Mouse (Mus musculus): Measurements from ENCODE around the gene Nagk.
"Not testable (repeated sequence)": the region's sequence is repeated elsewhere in the genome, so short reads cannot be mapped to it uniquely, and the experiment has no call there.

Gene Nagk

DNA sequence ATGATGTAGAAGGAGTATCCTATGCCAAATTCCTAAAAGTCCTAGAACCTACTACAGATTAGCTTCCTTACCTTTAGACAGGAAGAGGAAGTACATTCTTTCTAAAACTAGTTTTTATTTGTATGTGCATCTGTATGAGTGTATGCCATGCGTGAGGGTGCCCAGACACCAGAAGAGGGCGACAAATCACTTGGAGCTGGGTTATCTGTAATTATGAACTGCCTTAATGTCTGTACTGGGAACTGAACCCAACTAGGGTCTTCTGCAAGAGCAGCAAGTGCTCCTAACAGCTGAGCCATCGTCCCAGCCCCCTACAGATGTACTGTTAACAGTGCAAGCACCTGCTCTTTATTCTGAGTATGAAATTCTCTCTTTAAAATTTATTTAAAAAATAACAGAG lies 21.0 kb downstream of the Nagk start:
- DNase-seq (ENCODE audit: low read depth, low spot score): no peak

DNA sequence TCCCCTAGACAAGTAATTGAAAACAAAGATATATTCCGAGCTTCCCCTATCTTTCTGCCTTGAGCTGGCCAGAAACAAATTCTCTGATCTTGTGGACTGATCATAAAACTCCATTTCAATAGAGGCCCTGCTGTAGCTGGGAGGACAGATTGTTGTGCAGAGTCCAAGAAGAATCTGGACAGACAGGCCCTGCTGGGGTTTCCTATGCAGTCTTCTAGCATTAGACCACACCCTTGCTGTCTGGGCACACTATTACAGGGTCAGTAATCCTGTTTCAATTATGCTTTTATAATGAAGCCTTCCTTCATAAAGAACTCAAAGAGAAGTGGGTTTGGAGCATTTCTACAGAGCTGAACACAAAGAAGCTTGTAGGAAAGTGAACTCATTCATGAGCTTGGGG lies 24.2 kb downstream of the Nagk start:
- no peak for DNase-seq (ENCODE audit: low read depth, low spot score)

DNA sequence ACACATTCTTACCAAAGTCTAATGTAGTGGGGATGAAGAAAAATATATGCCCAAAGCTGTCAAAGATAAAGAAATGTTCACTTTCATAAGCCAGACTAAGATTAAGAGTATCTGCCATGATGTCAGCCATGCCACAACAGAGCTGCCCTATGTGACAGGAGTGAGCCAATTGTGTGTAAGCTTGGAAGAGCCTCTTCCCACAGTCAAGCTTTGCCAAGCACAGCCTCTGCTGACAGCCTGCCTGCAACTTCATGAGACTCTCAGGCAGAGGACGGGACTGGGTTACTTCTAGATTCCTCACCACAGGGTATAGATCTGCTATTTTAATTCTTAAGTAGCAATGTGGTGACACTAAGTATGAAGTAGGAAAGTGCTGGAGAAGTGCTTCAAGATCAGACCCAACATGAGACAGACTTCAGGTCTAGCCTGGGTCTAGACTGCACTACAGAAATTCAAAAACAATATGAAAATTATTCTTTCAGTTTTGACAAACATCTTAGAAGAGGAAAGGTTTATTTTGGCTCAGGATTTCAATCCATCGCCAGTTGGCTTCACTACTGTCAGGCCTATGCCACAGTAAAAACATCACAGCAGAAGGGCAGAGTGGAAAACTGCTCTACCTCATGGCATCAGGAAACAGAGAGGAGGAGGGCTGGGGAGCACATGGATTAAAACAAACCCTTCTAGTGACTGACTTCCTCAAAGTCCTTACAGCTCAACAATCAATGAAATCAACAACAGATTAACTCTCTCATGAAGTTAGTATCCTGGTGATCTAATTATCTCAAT lies 26.1 kb downstream of the Nagk start:
- DNase-seq (ENCODE audit: low read depth, low spot score): no peak

DNA sequence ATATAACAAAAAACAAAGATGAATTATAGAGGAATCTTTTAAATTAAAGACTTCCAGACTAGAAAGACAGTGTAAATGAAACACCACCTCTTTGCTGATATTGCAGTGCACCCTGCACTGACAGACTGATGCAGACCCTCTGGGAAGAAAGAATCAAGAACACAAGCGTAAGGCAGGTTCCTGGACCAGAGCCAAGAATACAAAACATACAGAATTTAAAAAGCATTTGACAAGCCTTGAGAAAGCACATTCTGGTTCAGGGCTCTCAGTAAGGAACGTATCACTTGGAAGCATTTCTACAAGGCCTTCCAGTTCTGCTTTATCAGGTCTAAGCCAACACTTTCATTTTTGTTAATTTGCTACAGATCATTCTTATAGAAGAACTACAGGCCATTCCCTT lies 27.1 kb downstream of the Nagk start:
- no peak for DNase-seq (ENCODE audit: low read depth, low spot score)

GRCm38 (mm10) chr6:83830941-83831605 lies 36.3 kb downstream of the Nagk start:
- DNase-seq (ENCODE audit: low read depth, low spot score): peak; percentile 3

DNA sequence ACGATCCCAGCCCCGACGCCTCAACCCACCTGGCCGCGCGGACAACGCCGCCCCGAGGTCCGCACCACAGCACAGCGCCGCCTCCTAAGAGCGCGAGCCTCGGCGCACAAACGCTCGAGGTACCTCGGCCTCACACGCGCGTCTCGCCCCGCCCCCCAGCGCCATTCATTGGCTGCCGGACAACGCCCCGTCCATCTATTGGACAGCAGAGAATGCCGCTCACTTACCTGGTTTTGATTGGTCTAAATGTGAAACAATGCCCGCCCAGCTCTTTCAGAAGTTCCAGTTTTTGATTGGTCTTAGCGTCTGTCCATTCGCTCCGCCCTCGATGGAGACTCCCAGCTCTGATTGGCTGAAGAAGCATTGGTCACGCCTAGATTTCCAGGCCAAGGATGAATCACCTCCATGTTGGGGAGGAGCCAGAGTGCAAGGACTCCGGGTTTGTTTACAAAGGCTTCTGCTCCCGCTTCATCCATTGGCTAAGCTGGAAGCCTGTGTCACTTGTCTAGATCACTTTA lies 36.9 kb downstream of the Nagk start, which contains the start of gene Paip2b:
Paip2b (minus strand) TSS at position 136 of the 518 bp plus-strand sequence.
- peak; percentile 98 for DNase-seq (ENCODE audit: low read depth, low spot score)

GRCm38 (mm10) chr6:83832393-83832792 lies 37.6 kb downstream of the Nagk start:
- DNase-seq (ENCODE audit: low read depth, low spot score): not testable (repeated sequence)

- no peak for DNase-seq (ENCODE audit: low read depth, low spot score)
Measured at GRCm38 (mm10) chr6:83836826-83837225, 42.0 kb downstream of the Nagk start.

DNA sequence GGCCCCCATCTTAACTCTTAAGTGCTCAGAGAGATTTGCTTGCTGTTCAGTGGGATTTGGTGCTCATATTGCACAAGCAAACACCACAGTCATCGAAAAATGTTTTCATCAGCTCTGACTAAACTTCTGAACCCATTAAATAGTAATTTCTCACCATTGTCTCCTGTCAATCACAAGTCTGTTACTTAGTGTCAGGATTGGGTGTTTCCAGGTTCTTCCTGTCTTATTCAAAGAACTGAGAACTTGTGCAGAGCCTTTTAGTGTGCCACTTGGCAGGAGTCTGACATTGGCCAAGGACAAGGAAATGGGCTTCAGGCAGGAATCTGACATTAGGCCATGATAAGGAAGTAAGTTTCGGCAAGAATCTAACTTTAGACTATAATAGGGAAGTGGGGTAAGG lies 43.3 kb downstream of the Nagk start:
- no peak for DNase-seq (ENCODE audit: low read depth, low spot score)

GRCm38 (mm10) chr6:83840086-83840485 lies 45.3 kb downstream of the Nagk start:
- DNase-seq (ENCODE audit: low read depth, low spot score): no peak

DNA sequence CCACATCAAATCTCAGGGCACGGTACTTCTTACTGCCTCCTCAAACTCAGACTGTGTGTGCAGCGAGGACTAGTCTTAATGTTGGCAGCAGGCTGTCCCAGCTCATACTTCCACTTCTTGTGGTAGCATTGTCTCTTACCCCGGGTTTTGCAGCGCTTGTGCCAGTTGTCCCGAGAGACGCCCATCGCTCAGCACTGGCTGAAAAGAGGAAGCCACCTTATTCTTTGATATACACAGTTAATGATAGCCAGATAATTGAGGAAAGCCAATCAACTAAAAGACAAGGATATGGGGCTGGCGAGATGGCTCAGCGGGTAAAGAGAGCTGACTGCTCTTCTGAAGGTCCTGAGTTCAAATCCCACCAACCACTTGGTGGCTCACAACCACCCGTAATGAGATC lies 50.1 kb downstream of the Nagk start:
- DNase-seq (ENCODE audit: low read depth, low spot score): no peak

DNA sequence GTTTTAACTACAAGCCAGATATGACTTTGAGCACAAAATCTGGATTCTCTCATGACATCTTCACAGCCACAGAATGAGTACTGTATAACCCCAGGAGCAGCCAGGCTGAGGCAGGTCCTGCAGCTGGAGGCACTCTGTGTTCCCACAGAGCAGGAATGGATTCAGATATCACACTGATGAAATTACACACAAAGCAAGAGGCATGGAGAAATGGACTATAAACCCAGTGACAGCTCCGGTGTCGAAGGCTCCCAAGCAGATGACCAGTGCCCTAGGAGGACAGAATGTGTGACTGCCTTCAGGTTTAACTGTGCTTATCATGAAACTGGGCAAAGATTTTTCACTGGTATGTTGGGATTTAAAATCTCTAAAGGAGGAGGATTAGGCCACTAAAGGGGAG lies 51.4 kb downstream of the Nagk start:
- no peak for DNase-seq (ENCODE audit: low read depth, low spot score)

- DNase-seq (ENCODE audit: low read depth, low spot score): no peak
Measured at GRCm38 (mm10) chr6:83849446-83849845, 54.7 kb downstream of the Nagk start.
